Mouse (Mus musculus) liver, embryonic 11.5 days (tissue): ENCODE measurements around the gene Stpg2. TPM values are rescaled to one million over a fixed set of nuclear protein-coding genes. Genes with fewer than 3 reads are reported as not detected.
A peak's percentile ranks its signal among the peaks of the same experiment; 100 is the strongest.

Experiments
- ATAC-seq: fragments of 200-750 bp; cut with Nextera tagmentation; replicated peaks from 2 replicates; pipeline ENCODE4 v1.8.0; 2017; ENCODE audit warnings: moderate number of reproducible peaks, mild to moderate bottlenecking, moderate TSS enrichment, moderate library complexity; ENCODE audit not compliant: low FRiP score
- DNase-seq: peaks from one replicate; pipeline ENCODE4 v3.0.0-alpha.2; 2017; ENCODE audit warnings: low spot score
- H3K27ac ChIP-seq: fragments of 300-500 bp; sonication (generic); 2 replicates; pipeline ENCODE4 v1.5.1; 2014; ENCODE audit warnings: mild to moderate bottlenecking, low read depth, low read length, control low read depth
- H3K27me3 ChIP-seq: fragments of 300-500 bp; sonication (generic); replicated peaks from 2 replicates; pipeline ENCODE4 v1.6.1; 2014; ENCODE audit warnings: low read length, mixed read lengths; ENCODE audit not compliant: control insufficient read depth, insufficient read depth
- H3K36me3 ChIP-seq: fragments of 300-500 bp; sonication (generic); 2 replicates; pipeline ENCODE4 v1.6.1; 2014; ENCODE audit warnings: mild to moderate bottlenecking, low read length, moderate library complexity, mixed read lengths; ENCODE audit not compliant: control insufficient read depth, insufficient read depth
- H3K4me1 ChIP-seq: fragments of 300-500 bp; sonication (generic); replicated peaks from 2 replicates; pipeline ENCODE4 v1.6.1; 2014; ENCODE audit warnings: low read length, mixed read lengths; ENCODE audit not compliant: control insufficient read depth, insufficient read depth
- H3K4me2 ChIP-seq: fragments of 300-500 bp; sonication (generic); 2 replicates; pipeline ENCODE4 v1.6.1; 2014; ENCODE audit warnings: mild to moderate bottlenecking, control low read depth, moderate library complexity
- H3K4me3 ChIP-seq: fragments of 300-500 bp; sonication (generic); 2 replicates; pipeline ENCODE4 v1.5.1; 2014; ENCODE audit warnings: low read depth, low read length, control low read depth
- H3K9ac ChIP-seq: fragments of 300-500 bp; sonication (generic); 2 replicates; pipeline ENCODE4 v1.6.1; 2014; ENCODE audit warnings: low read depth, low read length, control low read depth
- H3K9me3 ChIP-seq: fragments of 300-500 bp; sonication (generic); 2 replicates; pipeline ENCODE4 v1.6.1; 2016; ENCODE audit warnings: low read length, inconsistent platforms, mixed read lengths; ENCODE audit not compliant: control insufficient read depth
- WGBS: fragments of 180-500 bp; shearing (Covaris S2); extraction: QIAGEN DNeasy Blood & Tissue Kit; methylation state at CpG from one replicate; pipeline ENCODE4 v1.1.7; 2014; 5-methylcytosine and 5-hydroxymethylcytosine counted together
- polyA plus RNA-seq: library from polyadenylated mRNA; unstranded; fragments of >200 nt; fragmentation: Nextera tagmentation; extraction: Ambion mirVana; gene quantifications from 2 replicates; pipeline ENCODE4 v1.2.1, GENCODE M21; 2014

Stpg2 gene
- polyA plus RNA-seq: not detected in 2 replicates

DNA sequence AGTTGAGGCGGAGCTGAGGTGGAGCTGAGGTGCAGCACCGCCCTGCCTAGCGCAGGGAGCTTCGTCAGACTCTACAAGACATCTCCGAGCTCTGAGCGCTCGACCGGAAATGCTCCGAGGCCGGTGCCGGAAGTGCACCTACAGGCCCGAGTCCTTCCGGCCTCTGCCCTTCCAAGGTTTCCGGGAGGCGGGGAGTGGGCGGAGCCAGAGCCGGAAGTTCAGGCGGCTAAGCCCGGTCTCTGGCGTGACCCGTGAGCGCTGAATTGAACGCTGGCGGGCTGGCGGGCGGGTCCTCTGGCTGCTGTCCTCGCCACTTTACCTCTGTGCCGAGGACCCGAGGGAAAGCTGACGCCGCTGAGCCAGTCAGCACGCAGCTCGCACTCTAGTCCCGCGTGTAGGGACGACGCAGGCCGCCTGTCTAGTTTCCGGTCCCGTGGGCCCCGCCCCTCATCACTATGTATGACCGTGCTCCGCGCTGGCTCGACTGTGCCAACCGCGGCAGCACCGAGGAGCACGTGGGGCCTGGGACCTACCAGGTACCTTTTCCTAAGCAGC is at the start of gene Stpg2:
TSS of gene Stpg2 (plus strand) at position 251 of the 555 bp plus-strand sequence.
- Histone ChIP-seq H3K4me3 (peak within 1 kb of the TSS; percentile 58), H3K9me3 (0 out of 2 replicates have a peak, but pooled peaks cover 2% of the 10 kb centered on the region), H3K9ac (peak within 1 kb of the TSS; percentile 73), H3K27me3 (peaks cover 3% of the 10 kb centered on the region; the same call in 1 of the 2 replicates), H3K4me1 (no peaks in the 10 kb centered on the region), H3K4me2 (peak within 1 kb of the TSS; percentile 80), H3K36me3 (no peaks in the 10 kb centered on the region), H3K27ac (peak within 1 kb of the TSS; percentile 71; the same call in 1 of the 2 replicates)
- WGBS: 2% methylated on average over 49 of the region's 49 CpGs
- DNase-seq: peak; percentile 84
- ATAC-seq: peak; percentile 96

GRCm38 (mm10) chr3:139162146-139162545 is 43.3 kb upstream of the Stpg2 start:
- Histone ChIP-seq H3K4me3 (no peak overlapping the region), H3K4me1 (no peaks in the 10 kb centered on the region), H3K9me3 (no peaks in the 10 kb centered on the region), H3K9ac (no peak overlapping the region), H3K36me3 (no peaks in the 10 kb centered on the region), H3K27me3 (no peaks in the 10 kb centered on the region), H3K4me2 (no peak overlapping the region), H3K27ac (no peak overlapping the region)
- ATAC-seq (0 out of 2 replicates have a peak, but pooled peaks have one; percentile 51), DNase-seq (no peak)
- WGBS: 23% methylated on average over 2 of the region's 2 CpGs

GRCm38 (mm10) chr3:139162658-139163057 is 42.8 kb upstream of the Stpg2 start:
- DNase-seq: no peak
- no peak overlapping the region for H3K9ac ChIP-seq
- H3K9me3 ChIP-seq: no peaks in the 10 kb centered on the region
- H3K4me3 ChIP-seq: no peak overlapping the region
- ATAC-seq: no peak
- H3K4me2 ChIP-seq: no peak overlapping the region
- no peaks in the 10 kb centered on the region for H3K4me1 ChIP-seq
- H3K27ac ChIP-seq: no peak overlapping the region
- H3K27me3 ChIP-seq: no peaks in the 10 kb centered on the region
- no peaks in the 10 kb centered on the region for H3K36me3 ChIP-seq
- WGBS: 74% methylated on average over 4 of the region's 4 CpGs

- Histone ChIP-seq H3K27me3 (no peaks in the 10 kb centered on the region), H3K27ac (no peak overlapping the region), H3K4me2 (no peak overlapping the region), H3K4me1 (no peaks in the 10 kb centered on the region), H3K36me3 (no peaks in the 10 kb centered on the region), H3K4me3 (no peak overlapping the region), H3K9me3 (no peaks in the 10 kb centered on the region), H3K9ac (no peak overlapping the region)
- DNase-seq (no peak), ATAC-seq (no peak)
- WGBS: 76% methylated on average over 4 of the region's 4 CpGs
These were observed 36.8 kb upstream of the Stpg2 start for GRCm38 (mm10) chr3:139168510-139169269.

- Histone ChIP-seq H3K4me1 (no peaks in the 10 kb centered on the region), H3K27ac (no peak overlapping the region), H3K9me3 (no peaks in the 10 kb centered on the region), H3K36me3 (no peaks in the 10 kb centered on the region), H3K4me2 (no peak overlapping the region), H3K4me3 (no peak overlapping the region), H3K27me3 (no peaks in the 10 kb centered on the region), H3K9ac (no peak overlapping the region)
- DNase-seq (no peak), ATAC-seq (no peak)
- 69% methylated on average over 1 of the region's 1 CpGs for WGBS
These were observed 35.8 kb upstream of the Stpg2 start for GRCm38 (mm10) chr3:139169740-139170139.

- H3K9ac ChIP-seq: no peak overlapping the region
- ATAC-seq: no peak
- no peak overlapping the region for H3K4me2 ChIP-seq
- H3K27ac ChIP-seq: no peak overlapping the region
- no peaks in the 10 kb centered on the region for H3K36me3 ChIP-seq
- no peaks in the 10 kb centered on the region for H3K9me3 ChIP-seq
- no peaks in the 10 kb centered on the region for H3K4me1 ChIP-seq
- H3K4me3 ChIP-seq: no peak overlapping the region
- 58% methylated on average over 1 of the region's 1 CpGs for WGBS
- no peak for DNase-seq
- no peaks in the 10 kb centered on the region for H3K27me3 ChIP-seq
These were observed 28.6 kb upstream of the Stpg2 start for GRCm38 (mm10) chr3:139176936-139177335.

GRCm38 (mm10) chr3:139191541-139191940 is 14.0 kb upstream of the Stpg2 start:
- H3K9ac ChIP-seq: no peak overlapping the region
- 54% methylated on average over 1 of the region's 1 CpGs for WGBS
- no peaks in the 10 kb centered on the region for H3K36me3 ChIP-seq
- no peaks in the 10 kb centered on the region for H3K4me1 ChIP-seq
- H3K4me2 ChIP-seq: no peak overlapping the region
- H3K4me3 ChIP-seq: no peak overlapping the region
- H3K9me3 ChIP-seq: no peaks in the 10 kb centered on the region
- no peak for DNase-seq
- ATAC-seq: no peak
- no peaks in the 10 kb centered on the region for H3K27me3 ChIP-seq
- no peak overlapping the region for H3K27ac ChIP-seq

DNA sequence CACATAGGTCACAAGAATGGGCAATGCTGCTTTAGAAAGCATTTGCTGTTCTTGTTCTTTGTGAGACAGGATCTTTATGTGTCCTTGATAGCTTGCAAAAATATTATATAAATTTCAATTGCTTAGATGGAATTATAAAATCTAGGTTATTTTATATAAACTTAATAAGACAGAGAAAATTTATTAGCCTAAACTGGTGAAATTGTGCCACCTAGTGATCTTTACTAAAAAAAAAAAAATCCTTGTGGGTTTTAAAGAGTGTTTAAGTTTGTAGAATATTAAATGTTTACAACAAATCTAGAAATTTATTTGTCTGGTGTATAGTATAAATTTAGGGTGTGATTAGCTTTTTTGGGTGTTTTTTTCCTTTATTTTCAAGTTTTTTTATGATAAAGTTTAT is 11.6 kb upstream of the Stpg2 start:
- Histone ChIP-seq H3K36me3 (no peaks in the 10 kb centered on the region), H3K27me3 (no peaks in the 10 kb centered on the region), H3K27ac (no peak overlapping the region), H3K9me3 (no peaks in the 10 kb centered on the region), H3K4me2 (no peak overlapping the region), H3K9ac (no peak overlapping the region), H3K4me1 (no peaks in the 10 kb centered on the region), H3K4me3 (no peak overlapping the region)
- no peak for ATAC-seq
- DNase-seq: no peak

- Histone ChIP-seq H3K4me2 (no peak overlapping the region), H3K9ac (no peak overlapping the region), H3K27me3 (peaks cover 2% of the 10 kb centered on the region; the same call in 1 of the 2 replicates), H3K4me1 (no peaks in the 10 kb centered on the region), H3K9me3 (no peaks in the 10 kb centered on the region), H3K27ac (no peak overlapping the region), H3K4me3 (no peak overlapping the region), H3K36me3 (no peaks in the 10 kb centered on the region)
- no peak for DNase-seq
- 50% methylated on average over 3 of the region's 3 CpGs for WGBS
- no peak for ATAC-seq
These were observed 7.1 kb upstream of the Stpg2 start for GRCm38 (mm10) chr3:139198412-139198811.
